8 mouse cellular contexts compared by ENCODE assay signal in the genomic region with DNA sequence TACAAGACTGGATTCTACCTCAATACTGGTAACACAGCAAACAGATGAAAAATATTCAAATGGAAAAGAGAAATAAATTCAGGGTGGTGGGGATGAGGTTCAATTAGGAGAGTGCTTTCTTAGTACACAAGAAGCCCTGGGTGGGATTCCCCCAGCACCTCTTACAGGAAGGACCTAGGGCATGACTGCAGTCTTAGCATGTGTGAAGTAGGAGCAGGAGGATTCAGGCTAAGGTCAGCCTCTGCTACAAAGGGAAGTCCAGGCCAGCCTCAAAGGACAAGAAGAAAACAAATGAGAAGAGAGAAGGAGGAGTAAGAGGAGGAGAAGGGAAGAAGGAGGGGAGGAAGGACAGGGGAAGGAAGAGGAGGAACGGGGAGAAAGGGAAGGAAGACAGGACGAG. TPM values are rescaled to one million over a fixed set of nuclear protein-coding genes. Genes with fewer than 3 reads are reported as not detected.
A peak's percentile ranks its signal among the peaks of the same experiment; 100 is the strongest.
DNase-seq lines count a peak whose midpoint lies in the region; ATAC-seq and TF ChIP-seq lines count a peak whose summit lies in the region.

No protein-coding gene starts in this region.

- no peak overlapping the region for H3K9ac ChIP-seq in forebrain, embryonic 12.5 days
- H3K9ac ChIP-seq in forebrain, embryonic 11.5 days (ENCODE audit: low read length), result no peak overlapping the region
- H3K9ac ChIP-seq in limb, embryonic 15.5 days, result no peak overlapping the region
- H3K9ac ChIP-seq in stomach, embryonic 16.5 days (ENCODE audit: low read length), result no peak overlapping the region

- H3K27me3 ChIP-seq in forebrain, embryonic 12.5 days, result no peaks in the 10 kb centered on the region
- H3K27me3 ChIP-seq in forebrain, embryonic 11.5 days (ENCODE audit: control insufficient read depth, insufficient read depth, low read length), result no peaks in the 10 kb centered on the region
- no peaks in the 10 kb centered on the region for H3K27me3 ChIP-seq in thymus, adult 2 months (ENCODE audit: control insufficient read depth, insufficient read depth, low read length)
- no peaks in the 10 kb centered on the region for H3K27me3 ChIP-seq in limb, embryonic 15.5 days
- H3K27me3 ChIP-seq in stomach, embryonic 16.5 days (ENCODE audit: control insufficient read depth, insufficient read depth, low read length), result no peaks in the 10 kb centered on the region

- peak overlapping the region; percentile 94 for H3K27ac ChIP-seq in forebrain, embryonic 12.5 days
- H3K27ac ChIP-seq in forebrain, embryonic 11.5 days (ENCODE audit: low read depth, low read length), result no peak overlapping the region
- H3K27ac ChIP-seq in thymus, adult 2 months (ENCODE audit: control insufficient read depth, insufficient read depth, low read length), result peak overlapping the region; percentile 100
- H3K27ac ChIP-seq in limb, embryonic 15.5 days, result peak overlapping the region; percentile 94
- H3K27ac ChIP-seq in stomach, embryonic 16.5 days (ENCODE audit: low read length), result peak overlapping the region; percentile 96

- no peak for DNase-seq in forebrain, embryonic 11.5 days (ENCODE audit: low spot score)
- peak; percentile 44 for DNase-seq in thymus, adult 2 months
- DNase-seq in thymus, postnatal 0 days (ENCODE audit: low spot score), result no peak
- no peak for DNase-seq in Muller cell, postnatal 12 days (ENCODE audit: inconsistent ontology term)
- no peak for DNase-seq in layer of hippocampus, postnatal 36 days

- no peak overlapping the region for H3K4me3 ChIP-seq in forebrain, embryonic 12.5 days (replicated peaks)
- H3K4me3 ChIP-seq in forebrain, embryonic 11.5 days (ENCODE audit: low read depth, low read length), result no peak overlapping the region
- H3K4me3 ChIP-seq in thymus, adult 2 months (ENCODE audit: control insufficient read depth, insufficient read depth, low read length), result no peak overlapping the region
- H3K4me3 ChIP-seq in limb, embryonic 15.5 days, result no peak overlapping the region
- H3K4me3 ChIP-seq in stomach, embryonic 16.5 days (replicated peaks; ENCODE audit: low read length), result no peak overlapping the region

- no peak for ATAC-seq in forebrain, embryonic 12.5 days (ENCODE audit: low FRiP score)
- no peak for ATAC-seq in forebrain, embryonic 11.5 days (replicated peaks; ENCODE audit: low FRiP score)
- ATAC-seq in limb, embryonic 15.5 days (ENCODE audit: insufficient number of reproducible peaks, low FRiP score, low TSS enrichment, low read depth), result no peak
- no peak for ATAC-seq in stomach, embryonic 16.5 days (ENCODE audit: insufficient read depth, low FRiP score)

- TF ChIP-seq CTCF in thymus, adult 2 months (IDR thresholded peaks at IDR 0.05; ENCODE audit: borderline replicate concordance, control insufficient read depth, extremely low read depth, insufficient read depth, low read length, poor library complexity), result no peak

- peaks cover 42% of the 10 kb centered on the region for H3K4me1 ChIP-seq in forebrain, embryonic 12.5 days
- H3K4me1 ChIP-seq in forebrain, embryonic 11.5 days (replicated peaks; ENCODE audit: control insufficient read depth, insufficient read depth, low read length), result peaks cover 10% of the 10 kb centered on the region; the same call in 1 of the 2 replicates
- H3K4me1 ChIP-seq in thymus, adult 2 months (replicated peaks; ENCODE audit: control insufficient read depth, insufficient read depth, low read length), result peaks cover 43% of the 10 kb centered on the region
- H3K4me1 ChIP-seq in limb, embryonic 15.5 days, result peaks cover 36% of the 10 kb centered on the region
- peaks cover 30% of the 10 kb centered on the region for H3K4me1 ChIP-seq in stomach, embryonic 16.5 days (ENCODE audit: control insufficient read depth, insufficient read depth, low read length)

- no peak overlapping the region for H3K4me2 ChIP-seq in forebrain, embryonic 12.5 days
- H3K4me2 ChIP-seq in forebrain, embryonic 11.5 days (ENCODE audit: low read depth, low read length, severe bottlenecking), result no peak overlapping the region
- H3K4me2 ChIP-seq in limb, embryonic 15.5 days, result no peak overlapping the region; the same call in 1 of the 2 replicates
- peak overlapping the region; percentile 65; the same call in 1 of the 2 replicates for H3K4me2 ChIP-seq in stomach, embryonic 16.5 days (ENCODE audit: low read depth, low read length)

- WGBS in forebrain, embryonic 12.5 days, result 50% methylated on average over 2 of the region's 2 CpGs
- 51% methylated on average over 2 of the region's 2 CpGs for WGBS in forebrain, embryonic 11.5 days
- WGBS in thymus, adult 2 months, result 10% methylated on average over 2 of the region's 2 CpGs
- whole genome bisulfite sequencing in limb, embryonic 15.5 days, result 15% methylated on average over 2 of the region's 2 CpGs
- 31% methylated on average over 2 of the region's 2 CpGs for WGBS in stomach, embryonic 16.5 days

- H3K9me3 ChIP-seq in forebrain, embryonic 12.5 days, result no peaks in the 10 kb centered on the region
- H3K9me3 ChIP-seq in forebrain, embryonic 11.5 days (ENCODE audit: control insufficient read depth, low read length), result no peaks in the 10 kb centered on the region
- H3K9me3 ChIP-seq in limb, embryonic 15.5 days, result no peaks in the 10 kb centered on the region
- no peaks in the 10 kb centered on the region for H3K9me3 ChIP-seq in stomach, embryonic 16.5 days (replicated peaks; ENCODE audit: control insufficient read depth, low read length)

- TF ChIP-seq POLR2A in thymus, adult 2 months (IDR thresholded peaks at IDR 0.05; ENCODE audit: control insufficient read depth, extremely low read depth, insufficient read depth, low read length, poor library complexity), result no peak

- H3K36me3 ChIP-seq in forebrain, embryonic 12.5 days (replicated peaks), result no peaks in the 10 kb centered on the region
- H3K36me3 ChIP-seq in forebrain, embryonic 11.5 days (ENCODE audit: control insufficient read depth, insufficient read depth, low read length), result no peaks in the 10 kb centered on the region
- H3K36me3 ChIP-seq in thymus, adult 2 months (ENCODE audit: control insufficient read depth, insufficient read depth, low read length), result no peaks in the 10 kb centered on the region
- no peaks in the 10 kb centered on the region for H3K36me3 ChIP-seq in limb, embryonic 15.5 days
- no peaks in the 10 kb centered on the region for H3K36me3 ChIP-seq in stomach, embryonic 16.5 days (ENCODE audit: control insufficient read depth, insufficient read depth, low read length)

RNA-seq across cellular contexts. Expression of a gene that starts 54.8 kb away (rescaled TPM):
- 69.4 and 78.8 TPM in 2 replicates for polyA plus RNA-seq in forebrain, embryonic 12.5 days (2016; fragmentation: Nextera tagmentation; extraction: Ambion mirVana)
- 61.0 and 66.1 TPM in 2 replicates for polyA plus RNA-seq in forebrain, embryonic 11.5 days (2014; fragmentation: Nextera tagmentation; extraction: Ambion mirVana)
- 84.9 and 88.1 TPM in 2 replicates for polyA plus RNA-seq in thymus, adult 2 months (2012; rRNA removed)
- polyA plus RNA-seq in thymus, postnatal 0 days (2015; fragmentation: Nextera tagmentation; extraction: Ambion mirVana), result 52.6 and 64.2 TPM in 2 replicates
- 48.6 and 51.7 TPM in 2 replicates for polyA plus RNA-seq in limb, embryonic 15.5 days (2015; fragmentation: Nextera tagmentation; extraction: Ambion mirVana)
- 35.8 and 44.5 TPM in 2 replicates for polyA plus RNA-seq in stomach, embryonic 16.5 days (2015; fragmentation: Nextera tagmentation; extraction: Ambion mirVana)
- total RNA-seq in layer of hippocampus, postnatal 36 days (2021), result 10 to 100 TPM; 46.4 to 61.7 TPM
